Mouse (Mus musculus): Measurements from ENCODE around the gene Dhrs7c. TPM values are rescaled to one million over a fixed set of nuclear protein-coding genes. Genes with fewer than 3 reads are reported as not detected.

Dhrs7c gene
- 0.36 and 1.1 TPM in 2 replicates for polyA plus RNA-seq (2015; fragmentation: Nextera tagmentation; extraction: Ambion mirVana)

DNA sequence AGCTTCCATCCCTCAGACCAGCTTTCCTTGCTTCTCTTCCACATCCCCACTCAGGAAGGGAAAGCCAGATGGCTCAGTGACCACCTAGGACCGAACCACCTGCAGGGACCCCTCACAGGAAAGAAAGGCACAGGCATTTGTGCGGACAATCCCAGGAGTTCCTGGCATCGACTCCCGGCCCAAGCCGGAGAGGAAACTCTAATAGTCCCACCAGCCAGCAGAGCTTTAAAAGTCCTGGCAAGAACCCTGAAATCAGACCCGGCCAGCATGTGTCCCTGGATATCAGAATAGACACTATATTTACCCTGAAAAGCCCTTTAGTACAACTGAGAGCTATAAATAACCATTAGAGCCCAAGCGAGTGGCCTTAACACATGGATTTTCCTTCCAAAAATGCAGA lies at the start of gene Dhrs7c:
TSS of gene Dhrs7c (plus strand) at position 257 of the 400 bp plus-strand sequence.
- H3K27me3 ChIP-seq (ENCODE audit: control insufficient read depth, insufficient read depth, low read depth, low read length): no peaks in the 10 kb centered on the region
- no peaks in the 10 kb centered on the region for H3K4me1 ChIP-seq (ENCODE audit: control insufficient read depth, low read depth, low read length)
- H3K9me3 ChIP-seq (replicated peaks; ENCODE audit: control insufficient read depth, low read length): no peaks in the 10 kb centered on the region
- no peaks in the 10 kb centered on the region for H3K36me3 ChIP-seq (ENCODE audit: control insufficient read depth, insufficient read depth)
- H3K9ac ChIP-seq (ENCODE audit: low read depth, low read length): no peak within 1 kb of the TSS
- no peak within 1 kb of the TSS for H3K4me2 ChIP-seq (ENCODE audit: low read depth, low read length)
- no peak within 1 kb of the TSS for H3K4me3 ChIP-seq (ENCODE audit: low read depth, low read length)
- no peak for ATAC-seq (ENCODE audit: low read depth)
- 67% methylated on average over 7 of the region's 7 CpGs for whole genome bisulfite sequencing (ENCODE audit: insufficient replicate concordance)
- H3K27ac ChIP-seq (ENCODE audit: low read length): no peak within 1 kb of the TSS

DNA sequence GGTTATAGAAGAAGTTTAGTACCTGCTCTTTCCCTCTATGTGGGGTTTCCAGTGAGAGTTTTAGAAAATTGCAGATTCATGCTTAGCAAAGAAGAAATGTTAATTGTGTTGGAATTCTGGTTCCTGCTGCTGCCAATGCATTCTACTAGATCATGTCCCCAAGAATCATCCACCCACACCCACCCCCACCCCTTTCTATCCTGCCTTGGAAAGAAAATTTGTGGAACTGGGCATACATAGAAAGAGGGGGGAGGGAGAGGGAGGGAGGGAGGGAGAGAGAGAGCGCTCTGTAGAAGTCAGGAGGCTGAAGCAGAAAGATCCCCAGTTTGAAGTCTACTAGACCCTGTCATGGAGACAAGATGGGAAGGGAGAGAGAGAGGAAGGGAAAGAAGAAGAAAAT lies 41.7 kb upstream of the Dhrs7c start:
- no peak overlapping the region for H3K9ac ChIP-seq (ENCODE audit: low read depth, low read length)
- no peaks in the 10 kb centered on the region for H3K27me3 ChIP-seq (ENCODE audit: control insufficient read depth, insufficient read depth, low read depth, low read length)
- H3K4me1 ChIP-seq (ENCODE audit: control insufficient read depth, low read depth, low read length): no peaks in the 10 kb centered on the region
- H3K27ac ChIP-seq (ENCODE audit: low read length): no peak overlapping the region
- H3K4me2 ChIP-seq (ENCODE audit: low read depth, low read length): no peak overlapping the region
- WGBS (ENCODE audit: insufficient replicate concordance): 92% methylated on average over 1 of the region's 1 CpGs
- no peak for ATAC-seq (ENCODE audit: low read depth)
- no peaks in the 10 kb centered on the region for H3K9me3 ChIP-seq (replicated peaks; ENCODE audit: control insufficient read depth, low read length)
- H3K36me3 ChIP-seq (ENCODE audit: control insufficient read depth, insufficient read depth): no peaks in the 10 kb centered on the region
- no peak overlapping the region for H3K4me3 ChIP-seq (ENCODE audit: low read depth, low read length)

DNA sequence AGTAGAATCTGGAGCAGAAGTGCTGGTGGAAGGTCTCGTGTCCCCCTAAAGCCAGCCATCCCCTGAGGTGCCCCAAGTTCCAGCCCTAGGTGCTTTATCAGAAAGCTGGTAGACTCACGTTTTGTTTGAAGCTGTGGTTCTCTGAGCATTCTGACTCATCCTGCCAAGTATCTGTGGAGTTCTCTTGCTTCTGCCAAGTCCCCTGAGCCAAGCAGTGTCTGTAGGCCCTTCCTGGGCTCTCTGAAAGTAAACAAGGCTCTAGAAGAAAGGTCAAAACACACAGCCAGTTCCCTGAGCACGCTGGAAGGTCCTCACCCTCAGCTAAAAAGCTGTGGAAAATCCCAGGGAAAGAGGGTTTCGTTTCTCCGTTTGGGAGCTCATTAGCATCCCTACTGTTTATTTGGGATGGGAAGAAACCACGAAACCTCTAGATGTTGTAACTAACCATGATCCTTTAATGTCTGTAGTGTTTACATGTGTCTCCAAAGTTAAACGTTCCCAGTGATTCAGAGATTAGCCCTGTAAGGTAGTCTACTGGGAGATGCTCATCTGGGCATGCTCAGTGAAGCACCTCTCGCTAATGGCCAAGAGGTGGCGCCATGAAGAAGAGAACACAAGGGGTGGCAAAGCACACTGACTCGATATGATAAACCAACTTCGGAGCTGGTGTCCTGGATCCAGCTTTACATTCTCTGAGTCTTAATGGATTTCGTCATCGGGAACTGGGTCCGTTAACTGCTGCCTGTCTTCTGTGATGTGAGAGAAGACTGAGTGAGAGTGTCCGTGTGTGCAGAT lies 40.4 kb upstream of the Dhrs7c start:
- WGBS (ENCODE audit: insufficient replicate concordance): 51% methylated on average over 15 of the region's 15 CpGs
- no peaks in the 10 kb centered on the region for H3K27me3 ChIP-seq (ENCODE audit: control insufficient read depth, insufficient read depth, low read depth, low read length)
- H3K27ac ChIP-seq (ENCODE audit: low read length): no peak overlapping the region
- no peaks in the 10 kb centered on the region for H3K9me3 ChIP-seq (replicated peaks; ENCODE audit: control insufficient read depth, low read length)
- H3K4me2 ChIP-seq (ENCODE audit: low read depth, low read length): no peak overlapping the region
- H3K4me3 ChIP-seq (ENCODE audit: low read depth, low read length): no peak overlapping the region
- H3K9ac ChIP-seq (ENCODE audit: low read depth, low read length): no peak overlapping the region
- H3K36me3 ChIP-seq (ENCODE audit: control insufficient read depth, insufficient read depth): no peaks in the 10 kb centered on the region
- no peaks in the 10 kb centered on the region for H3K4me1 ChIP-seq (ENCODE audit: control insufficient read depth, low read depth, low read length)
- no peak for ATAC-seq (ENCODE audit: low read depth)

DNA sequence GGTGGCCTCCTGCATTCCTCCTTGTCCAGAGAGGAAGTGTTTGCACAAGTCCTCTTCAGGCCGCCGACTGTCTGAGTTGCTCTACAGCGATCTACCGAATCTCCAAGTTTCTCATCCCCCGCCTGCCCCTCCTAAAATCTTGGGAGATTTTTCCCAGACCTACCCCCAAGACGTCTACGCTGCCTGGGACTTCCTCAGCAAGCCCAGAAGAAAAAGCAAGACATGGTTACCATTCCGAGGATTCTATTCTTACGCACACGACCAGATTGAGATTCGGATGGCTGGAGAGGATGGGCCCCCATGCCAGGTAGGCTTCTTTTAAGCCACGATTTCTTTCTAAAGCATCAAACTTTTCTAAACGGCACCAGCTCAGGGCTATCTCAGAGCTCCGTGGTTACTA lies 26.9 kb upstream of the Dhrs7c start, which contains the start of gene Glp2r:
TSS of gene Glp2r (minus strand) at position 101 of the 400 bp plus-strand sequence.
- Histone ChIP-seq H3K27ac (ENCODE audit: low read length) (no peak within 1 kb of the TSS), H3K4me1 (ENCODE audit: control insufficient read depth, low read depth, low read length) (no peaks in the 10 kb centered on the region), H3K36me3 (ENCODE audit: control insufficient read depth, insufficient read depth) (no peaks in the 10 kb centered on the region), H3K4me2 (ENCODE audit: low read depth, low read length) (no peak within 1 kb of the TSS), H3K9me3 (replicated peaks; ENCODE audit: control insufficient read depth, low read length) (no peaks in the 10 kb centered on the region), H3K4me3 (ENCODE audit: low read depth, low read length) (no peak within 1 kb of the TSS), H3K9ac (ENCODE audit: low read depth, low read length) (no peak within 1 kb of the TSS), H3K27me3 (ENCODE audit: control insufficient read depth, insufficient read depth, low read depth, low read length) (no peaks in the 10 kb centered on the region)
- no peak for ATAC-seq (ENCODE audit: low read depth)
- WGBS (ENCODE audit: insufficient replicate concordance): 58% methylated on average over 14 of the region's 14 CpGs

DNA sequence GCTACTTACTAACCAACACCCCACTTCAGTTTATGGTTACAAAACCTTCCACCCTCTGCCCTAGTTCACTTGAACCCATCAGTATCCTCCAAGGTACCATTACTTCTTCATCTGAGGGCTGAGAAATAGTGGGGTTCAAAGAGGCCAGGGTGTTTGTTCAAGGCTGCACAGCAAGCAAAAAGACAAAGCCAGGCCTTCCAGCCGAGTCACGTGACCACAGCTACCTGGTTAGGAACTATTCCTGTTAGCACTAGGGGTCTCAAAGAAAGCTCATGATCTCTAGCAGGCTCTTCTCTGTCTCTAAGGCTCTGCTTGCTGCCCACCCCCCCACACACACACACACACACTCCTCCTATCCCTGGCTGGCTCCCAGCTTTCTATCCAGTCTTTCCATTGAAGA lies 26.3 kb upstream of the Dhrs7c start:
- Histone ChIP-seq H3K9me3 (replicated peaks; ENCODE audit: control insufficient read depth, low read length) (no peaks in the 10 kb centered on the region), H3K36me3 (ENCODE audit: control insufficient read depth, insufficient read depth) (no peaks in the 10 kb centered on the region), H3K27ac (ENCODE audit: low read length) (no peak overlapping the region), H3K27me3 (ENCODE audit: control insufficient read depth, insufficient read depth, low read depth, low read length) (no peaks in the 10 kb centered on the region), H3K4me2 (ENCODE audit: low read depth, low read length) (no peak overlapping the region), H3K4me3 (ENCODE audit: low read depth, low read length) (no peak overlapping the region), H3K9ac (ENCODE audit: low read depth, low read length) (no peak overlapping the region), H3K4me1 (ENCODE audit: control insufficient read depth, low read depth, low read length) (no peaks in the 10 kb centered on the region)
- 54% methylated on average over 2 of the region's 2 CpGs for WGBS (ENCODE audit: insufficient replicate concordance)
- no peak for ATAC-seq (ENCODE audit: low read depth)

DNA sequence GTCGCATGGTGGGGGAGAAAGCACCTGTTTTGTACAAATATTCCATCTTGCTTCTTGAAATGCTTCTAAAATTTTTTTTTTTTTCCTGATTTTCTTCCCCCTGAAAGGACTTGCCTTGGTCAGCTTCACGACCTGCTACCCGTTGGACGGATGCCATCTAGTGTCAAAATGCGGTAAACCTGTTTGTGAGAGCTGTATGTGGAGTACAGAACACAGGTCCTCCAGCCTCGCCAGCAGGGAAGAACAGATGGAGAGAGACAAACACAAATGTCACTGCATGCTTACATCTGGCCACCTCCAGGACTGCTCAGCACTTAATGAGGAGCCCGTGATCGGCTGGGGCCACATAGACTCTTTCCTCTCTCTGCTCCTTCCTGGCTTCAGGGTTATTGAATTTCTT lies 25.4 kb upstream of the Dhrs7c start:
- H3K9ac ChIP-seq (ENCODE audit: low read depth, low read length): no peak overlapping the region
- H3K9me3 ChIP-seq (replicated peaks; ENCODE audit: control insufficient read depth, low read length): no peaks in the 10 kb centered on the region
- H3K27ac ChIP-seq (ENCODE audit: low read length): no peak overlapping the region
- no peaks in the 10 kb centered on the region for H3K27me3 ChIP-seq (ENCODE audit: control insufficient read depth, insufficient read depth, low read depth, low read length)
- 15% methylated on average over 8 of the region's 8 CpGs for WGBS (ENCODE audit: insufficient replicate concordance)
- no peaks in the 10 kb centered on the region for H3K36me3 ChIP-seq (ENCODE audit: control insufficient read depth, insufficient read depth)
- H3K4me1 ChIP-seq (ENCODE audit: control insufficient read depth, low read depth, low read length): no peaks in the 10 kb centered on the region
- H3K4me2 ChIP-seq (ENCODE audit: low read depth, low read length): no peak overlapping the region
- no peak overlapping the region for H3K4me3 ChIP-seq (ENCODE audit: low read depth, low read length)
- no peak for ATAC-seq (ENCODE audit: low read depth)

DNA sequence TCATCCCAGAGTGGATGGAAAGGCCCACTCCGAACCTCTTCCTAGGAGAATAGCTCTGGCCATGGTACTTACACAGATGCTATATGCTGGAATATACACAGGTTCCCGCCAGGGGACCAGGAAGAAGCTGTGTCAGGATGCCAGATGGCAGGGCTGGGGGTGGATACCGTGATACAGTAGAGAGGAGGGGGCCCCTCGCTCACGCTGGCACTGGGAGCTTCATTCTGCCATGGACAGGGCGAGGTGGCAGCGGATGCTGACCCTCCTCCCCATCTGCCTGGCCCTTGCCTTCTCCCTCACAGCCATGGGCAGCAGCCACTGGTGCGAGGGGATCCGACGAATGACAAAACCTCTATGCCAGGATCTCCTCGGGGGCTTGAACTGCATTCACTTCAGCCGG lies 23.6 kb upstream of the Dhrs7c start, which contains the start of gene Gsg1l2:
TSS of gene Gsg1l2 (plus strand) at position 230 of the 400 bp plus-strand sequence.
- ATAC-seq (ENCODE audit: low read depth): no peak

DNA sequence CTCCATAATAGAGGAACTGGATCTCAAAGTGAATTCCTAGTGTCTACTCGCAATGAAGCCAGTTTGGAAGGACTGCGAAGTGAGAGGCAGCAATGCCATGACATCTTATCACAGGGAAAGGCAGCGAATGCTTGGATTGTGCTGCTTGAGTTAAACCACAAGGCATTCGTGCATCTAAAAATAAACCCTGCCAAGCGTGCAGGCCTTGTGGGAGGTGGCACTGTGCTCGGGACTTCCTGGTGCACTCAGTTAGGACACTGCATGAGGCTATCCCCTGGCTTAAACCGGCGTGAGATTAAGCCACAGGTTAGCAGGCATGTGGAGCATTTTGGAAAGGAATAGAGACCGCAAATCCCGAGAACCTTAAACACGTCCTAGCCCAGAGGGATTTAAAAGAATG lies 7.8 kb upstream of the Dhrs7c start:
- WGBS (ENCODE audit: insufficient replicate concordance): 35% methylated on average over 11 of the region's 11 CpGs

More for the DNA sequence above, 23.6 kb upstream of the Dhrs7c start, which contains the start of gene Gsg1l2:
- H3K4me2 ChIP-seq (ENCODE audit: low read depth, low read length): no peak within 1 kb of the TSS
- H3K4me3 ChIP-seq (ENCODE audit: low read depth, low read length): no peak within 1 kb of the TSS
- no peaks in the 10 kb centered on the region for H3K9me3 ChIP-seq (replicated peaks; ENCODE audit: control insufficient read depth, low read length)
- no peaks in the 10 kb centered on the region for H3K36me3 ChIP-seq (ENCODE audit: control insufficient read depth, insufficient read depth)
- no peaks in the 10 kb centered on the region for H3K4me1 ChIP-seq (ENCODE audit: control insufficient read depth, low read depth, low read length)
- H3K9ac ChIP-seq (ENCODE audit: low read depth, low read length): no peak within 1 kb of the TSS
- WGBS (ENCODE audit: insufficient replicate concordance): 59% methylated on average over 12 of the region's 12 CpGs
- no peaks in the 10 kb centered on the region for H3K27me3 ChIP-seq (ENCODE audit: control insufficient read depth, insufficient read depth, low read depth, low read length)
- no peak within 1 kb of the TSS for H3K27ac ChIP-seq (ENCODE audit: low read length)

DNA sequence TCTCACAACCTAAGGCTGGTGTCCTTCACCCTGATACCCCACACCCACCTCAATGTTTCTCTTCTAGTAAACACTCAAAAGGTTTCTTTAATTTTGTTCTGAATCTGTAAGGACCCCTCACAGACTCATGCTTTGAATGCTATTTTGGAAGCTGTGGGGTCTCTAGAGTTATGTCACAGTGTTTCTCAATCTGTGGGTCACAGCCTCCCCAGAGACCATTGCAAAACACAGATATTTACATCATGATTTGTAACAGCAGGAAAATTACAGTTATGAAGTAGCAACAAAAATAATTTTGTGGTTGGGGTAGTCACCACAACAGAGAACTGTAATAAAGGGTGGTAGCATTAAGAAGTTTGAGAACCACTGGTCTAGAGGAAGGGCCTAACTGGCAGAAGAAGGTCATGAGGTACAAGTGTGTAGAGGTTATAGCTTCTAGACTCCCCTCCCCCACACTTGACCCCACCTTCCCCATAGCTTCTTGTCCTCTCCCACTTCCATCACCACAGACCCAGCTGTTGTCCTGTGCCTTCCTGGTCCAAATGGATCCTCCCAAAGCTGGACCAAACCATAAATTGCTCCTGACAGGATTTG lies 2.2 kb downstream of the Dhrs7c start:
- no peak overlapping the region for H3K27ac ChIP-seq (ENCODE audit: low read length)
- H3K4me1 ChIP-seq (ENCODE audit: control insufficient read depth, low read depth, low read length): no peaks in the 10 kb centered on the region
- H3K27me3 ChIP-seq (ENCODE audit: control insufficient read depth, insufficient read depth, low read depth, low read length): no peaks in the 10 kb centered on the region
- H3K9ac ChIP-seq (ENCODE audit: low read depth, low read length): no peak overlapping the region
- H3K4me2 ChIP-seq (ENCODE audit: low read depth, low read length): no peak overlapping the region
- no peaks in the 10 kb centered on the region for H3K9me3 ChIP-seq (replicated peaks; ENCODE audit: control insufficient read depth, low read length)
- ATAC-seq (ENCODE audit: low read depth): no peak
- H3K4me3 ChIP-seq (ENCODE audit: low read depth, low read length): no peak overlapping the region
- no peaks in the 10 kb centered on the region for H3K36me3 ChIP-seq (ENCODE audit: control insufficient read depth, insufficient read depth)

More for the DNA sequence above, 7.8 kb upstream of the Dhrs7c start:
- Histone ChIP-seq H3K27ac (ENCODE audit: low read length) (no peak overlapping the region), H3K4me2 (ENCODE audit: low read depth, low read length) (no peak overlapping the region), H3K27me3 (ENCODE audit: control insufficient read depth, insufficient read depth, low read depth, low read length) (no peaks in the 10 kb centered on the region), H3K4me1 (ENCODE audit: control insufficient read depth, low read depth, low read length) (no peaks in the 10 kb centered on the region), H3K36me3 (ENCODE audit: control insufficient read depth, insufficient read depth) (no peaks in the 10 kb centered on the region), H3K4me3 (ENCODE audit: low read depth, low read length) (no peak overlapping the region), H3K9ac (ENCODE audit: low read depth, low read length) (no peak overlapping the region), H3K9me3 (replicated peaks; ENCODE audit: control insufficient read depth, low read length) (no peaks in the 10 kb centered on the region)
- no peak for ATAC-seq (ENCODE audit: low read depth)

Data from liver, embryonic 16.5 days (tissue).